Mouse (Mus musculus): ENCODE measurements around the gene Kbtbd2.

- TF ChIP-seq CTCF (IDR thresholded peaks at IDR 0.05; ENCODE audit: low read depth, low read length) (no peak), POLR2A (IDR thresholded peaks at IDR 0.05; ENCODE audit: insufficient read depth, low read length) (no peak)
Observed at GRCm38 (mm10) chr6:56832407-56832796, 34.8 kb upstream of the Kbtbd2 start.

Data from ES-Bruce4 (cell line).